Mouse (Mus musculus): Measurements from ENCODE around the gene Cpsf7. TPM values are rescaled to one million over a fixed set of nuclear protein-coding genes. Genes with fewer than 3 reads are reported as not detected.
"Not testable (repeated sequence)": the region's sequence is repeated elsewhere in the genome, so short reads cannot be mapped to it uniquely, and the experiment has no call there.

Cpsf7 gene
- total and polyA plus RNA-seq, 3 experiments = 25.6 to 48.8 (median 28.8) TPM

DNA sequence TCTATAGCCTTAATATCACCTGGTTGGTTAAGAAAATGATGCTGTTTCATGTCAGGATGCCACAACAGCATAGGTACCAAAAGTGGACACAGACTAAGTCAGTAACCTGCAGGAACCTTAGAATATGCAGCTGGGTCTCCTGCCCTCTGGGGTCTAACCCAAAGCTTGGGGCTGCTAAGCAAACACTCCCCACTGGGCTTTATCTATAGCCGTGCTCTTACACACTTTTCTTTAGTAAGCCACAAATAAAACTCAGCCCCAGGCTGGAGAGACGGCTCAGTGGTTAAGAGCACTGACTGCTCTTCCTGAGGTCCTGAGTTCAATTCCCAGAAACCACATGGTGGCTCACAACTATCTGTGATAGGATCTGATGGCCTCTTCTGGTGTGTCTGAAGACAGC is 31.9 kb downstream of the Cpsf7 start:
- Histone ChIP-seq H3K4me1 (ENCODE audit: control insufficient read depth in 1 of 2, insufficient read depth in 2 of 2) (peaks cover 5 to 27% of the 10 kb centered on the region in 2 experiments), H3K4me3 (replicated peaks in 1 of 3; ENCODE audit: low read depth in 2 of 3, low read length in 2 of 3, poor library complexity in 1 of 3) (no peak overlapping the region), H3K9ac (ENCODE audit: insufficient read depth, low read depth) (no peak overlapping the region), H3K4me2 (ENCODE audit: insufficient read depth, low read depth, poor library complexity, severe bottlenecking) (no peak overlapping the region), H3K27me3 (replicated peaks) (no peaks in the 10 kb centered on the region), H3K79me2 (replicated peaks; ENCODE audit: control insufficient read depth, extremely low read depth, insufficient read depth, poor library complexity, severe bottlenecking) (peaks cover 4% of the 10 kb centered on the region), H3K36me3 (replicated peaks in 1 of 2; ENCODE audit: control insufficient read depth in 1 of 2, insufficient read depth in 1 of 2, low read length in 1 of 2) (peaks cover 0 to 20% of the 10 kb centered on the region in 2 experiments), H3K27ac (ENCODE audit: insufficient read depth, low read depth) (no peak overlapping the region), H3K9me3 (replicated peaks; ENCODE audit: low read length) (no peaks in the 10 kb centered on the region)
- DNase-seq (ENCODE audit: extremely low read depth) = no peak
- TF ChIP-seq USF2 (conservative IDR thresholded peaks at IDR 0.05; ENCODE audit: low read depth, low read length) (no peak), TBP (conservative IDR thresholded peaks at IDR 0.05; ENCODE audit: low read depth, low read length) (no peak), MAX (IDR thresholded peaks at IDR 0.05; ENCODE audit: low read length) (no peak), CTCF (conservative IDR thresholded peaks at IDR 0.05 in 1 of 2, IDR thresholded peaks at IDR 0.05 in 1 of 2; ENCODE audit: low read depth in 2 of 2, low read length in 2 of 2) (no peak), E2F4 (IDR thresholded peaks at IDR 0.05; ENCODE audit: insufficient replicate concordance, low read depth, low read length) (no peak), UBTF (IDR thresholded peaks at IDR 0.05; ENCODE audit: low read depth, low read length) (no peak), GABPA (IDR thresholded peaks at IDR 0.05; ENCODE audit: insufficient replicate concordance, low read depth, low read length) (no peak), ZKSCAN1 (IDR thresholded peaks at IDR 0.05; ENCODE audit: borderline replicate concordance, low read depth, low read length) (no peak), POLR2AphosphoS2 (IDR thresholded peaks at IDR 0.05; ENCODE audit: low read depth, low read length) (no peak), MAFK (IDR thresholded peaks at IDR 0.05; ENCODE audit: insufficient replicate concordance, low read length) (no peak), SIN3A (IDR thresholded peaks at IDR 0.05; ENCODE audit: low read length) (no peak), RCOR1 (conservative IDR thresholded peaks at IDR 0.05; ENCODE audit: low read depth, low read length) (no peak), EP300 (IDR thresholded peaks at IDR 0.05; ENCODE audit: low read length) (no peak), MAZ (IDR thresholded peaks at IDR 0.05; ENCODE audit: low read depth, low read length) (no peak), PAX5 (IDR thresholded peaks at IDR 0.05; ENCODE audit: low read length) (no peak), ELF1 (IDR thresholded peaks at IDR 0.05; ENCODE audit: low read depth, low read length) (no peak)
- dilution Hi-C loops (cut with MboI; ENCODE audit: extremely low pct_ligation_motif_present, extremely low pct_unique_long_range_greater_than_20kb, low sequenced_read_pairs) (no loop called here), in situ Hi-C loops (cut with MboI; ENCODE audit: low pct_ligation_motif_present, low pct_unique_long_range_greater_than_20kb, low sequenced_read_pairs) (no loop called here)

DNA sequence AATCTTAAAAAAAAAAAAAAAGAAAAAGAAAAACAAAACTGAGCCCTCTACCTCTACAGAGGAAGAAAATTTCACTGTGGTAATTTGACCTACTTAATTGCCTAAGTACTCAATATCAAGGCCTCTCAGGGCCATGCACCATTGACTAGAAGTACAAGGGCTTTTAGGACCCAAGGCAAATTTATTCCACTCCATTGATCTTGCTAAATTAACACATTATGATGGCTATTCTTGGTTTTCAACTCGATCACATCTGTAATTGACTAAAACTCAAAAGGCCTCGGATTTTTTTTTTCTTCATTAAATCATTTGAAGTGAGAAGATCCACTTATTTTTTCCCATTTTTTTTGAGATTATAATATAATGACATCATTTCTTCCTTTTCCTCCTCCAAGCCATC is 32.4 kb downstream of the Cpsf7 start:
- TF ChIP-seq MAZ (IDR thresholded peaks at IDR 0.05; ENCODE audit: low read depth, low read length) = no peak
- no peak for TF ChIP-seq TCF12 (IDR thresholded peaks at IDR 0.05; ENCODE audit: low read depth, low read length)
- no peak for TF ChIP-seq USF1 (IDR thresholded peaks at IDR 0.05; ENCODE audit: low read depth, low read length)
- no peak for TF ChIP-seq MAX (IDR thresholded peaks at IDR 0.05; ENCODE audit: low read length)
- TF ChIP-seq SIN3A (IDR thresholded peaks at IDR 0.05; ENCODE audit: low read length) = no peak
- TF ChIP-seq MXI1 (IDR thresholded peaks at IDR 0.05; ENCODE audit: low read depth, low read length) = no peak
- no peak for TF ChIP-seq E2F4 (IDR thresholded peaks at IDR 0.05; ENCODE audit: insufficient replicate concordance, low read depth, low read length)
- no peak for TF ChIP-seq MYC (IDR thresholded peaks at IDR 0.05; ENCODE audit: low read depth, low read length)
- no peak for TF ChIP-seq MEF2A (IDR thresholded peaks at IDR 0.05; ENCODE audit: borderline replicate concordance, low read depth, low read length)
- TF ChIP-seq POLR2A (IDR thresholded peaks at IDR 0.05; ENCODE audit: low read depth, low read length) = no peak
- TF ChIP-seq ZNF384 (IDR thresholded peaks at IDR 0.05; ENCODE audit: low read depth, low read length) = no peak
- TF ChIP-seq NRF1 (IDR thresholded peaks at IDR 0.05; ENCODE audit: low read depth, low read length) = no peak
- TF ChIP-seq JUN (IDR thresholded peaks at IDR 0.05; ENCODE audit: insufficient read depth, low read depth, low read length) = no peak
- TF ChIP-seq GABPA (IDR thresholded peaks at IDR 0.05; ENCODE audit: insufficient replicate concordance, low read depth, low read length) = no peak
- no peak for TF ChIP-seq MAFK (IDR thresholded peaks at IDR 0.05; ENCODE audit: insufficient replicate concordance, low read length)
- no peak for TF ChIP-seq RAD21 (IDR thresholded peaks at IDR 0.05; ENCODE audit: low read depth, low read length)
- TF ChIP-seq UBTF (IDR thresholded peaks at IDR 0.05; ENCODE audit: low read depth, low read length) = no peak
- no peak for TF ChIP-seq PAX5 (IDR thresholded peaks at IDR 0.05; ENCODE audit: low read length)
- no peak for DNase-seq (ENCODE audit: extremely low read depth)
- in situ Hi-C loops (cut with MboI; ENCODE audit: low pct_ligation_motif_present, low pct_unique_long_range_greater_than_20kb, low sequenced_read_pairs) (no loop called here), dilution Hi-C loops (cut with MboI; ENCODE audit: extremely low pct_ligation_motif_present, extremely low pct_unique_long_range_greater_than_20kb, low sequenced_read_pairs) (no loop called here)
- peaks cover 4% of the 10 kb centered on the region for H3K79me2 ChIP-seq (replicated peaks; ENCODE audit: control insufficient read depth, extremely low read depth, insufficient read depth, poor library complexity, severe bottlenecking)
- no peak overlapping the region for H3K4me3 ChIP-seq (replicated peaks in 1 of 3; ENCODE audit: low read depth in 2 of 3, low read length in 2 of 3, poor library complexity in 1 of 3)
- no peaks in the 10 kb centered on the region for H3K27me3 ChIP-seq (replicated peaks)
- H3K9ac ChIP-seq (ENCODE audit: insufficient read depth, low read depth) = no peak overlapping the region
- no peaks in the 10 kb centered on the region for H3K9me3 ChIP-seq (replicated peaks; ENCODE audit: low read length)
- no peak overlapping the region for H3K4me2 ChIP-seq (ENCODE audit: insufficient read depth, low read depth, poor library complexity, severe bottlenecking)
- H3K27ac ChIP-seq (ENCODE audit: insufficient read depth, low read depth) = no peak overlapping the region
- peaks cover 0 to 17% of the 10 kb centered on the region in 2 experiments for H3K36me3 ChIP-seq (replicated peaks in 1 of 2; ENCODE audit: control insufficient read depth in 1 of 2, insufficient read depth in 1 of 2, low read length in 1 of 2)
- peaks cover 5 to 27% of the 10 kb centered on the region in 2 experiments for H3K4me1 ChIP-seq (ENCODE audit: control insufficient read depth in 1 of 2, insufficient read depth in 2 of 2)

DNA sequence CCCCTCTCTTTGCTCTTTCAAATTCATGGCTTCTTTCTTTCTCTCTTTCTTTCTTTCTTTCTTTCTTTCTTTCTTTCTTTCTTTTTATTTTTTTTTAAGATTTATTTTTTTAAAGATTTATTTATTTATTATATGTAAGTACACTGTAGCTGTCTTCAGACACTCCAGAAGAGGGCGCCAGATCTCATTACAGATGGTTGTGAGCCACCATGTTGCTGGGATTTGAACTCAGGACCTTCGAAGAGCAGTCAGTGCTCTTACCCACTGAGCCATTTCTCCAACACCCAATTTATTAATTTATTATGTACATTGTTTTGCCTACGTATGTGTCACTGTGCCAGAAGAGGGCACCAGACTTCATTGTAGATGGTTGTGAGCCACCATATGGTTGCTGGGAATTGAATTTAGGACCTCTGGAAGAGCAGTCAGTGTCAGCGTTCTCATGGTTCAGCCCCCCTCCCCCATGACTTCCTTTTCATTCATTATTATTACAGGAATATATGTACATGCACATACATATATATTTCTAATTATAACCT is 32.8 kb downstream of the Cpsf7 start:
- H3K9me3 ChIP-seq (replicated peaks; ENCODE audit: low read length); H3K4me2 ChIP-seq (ENCODE audit: insufficient read depth, low read depth, poor library complexity, severe bottlenecking); dilution Hi-C loops (cut with MboI; ENCODE audit: extremely low pct_ligation_motif_present, extremely low pct_unique_long_range_greater_than_20kb, low sequenced_read_pairs); H3K4me3 ChIP-seq (replicated peaks in 1 of 3; ENCODE audit: low read depth in 2 of 3, low read length in 2 of 3, poor library complexity in 1 of 3); H3K27ac ChIP-seq (ENCODE audit: insufficient read depth, low read depth); in situ Hi-C loops (cut with MboI; ENCODE audit: low pct_ligation_motif_present, low pct_unique_long_range_greater_than_20kb, low sequenced_read_pairs); H3K27me3 ChIP-seq (replicated peaks); DNase-seq (ENCODE audit: extremely low read depth); H3K79me2 ChIP-seq (replicated peaks; ENCODE audit: control insufficient read depth, extremely low read depth, insufficient read depth, poor library complexity, severe bottlenecking); H3K9ac ChIP-seq (ENCODE audit: insufficient read depth, low read depth): not testable (repeated sequence)
- peaks cover 5 to 27% of the 10 kb centered on the region in 2 experiments for H3K4me1 ChIP-seq (ENCODE audit: control insufficient read depth in 1 of 2, insufficient read depth in 2 of 2)
- peaks cover 0 to 13% of the 10 kb centered on the region in 2 experiments for H3K36me3 ChIP-seq (replicated peaks in 1 of 2; ENCODE audit: control insufficient read depth in 1 of 2, insufficient read depth in 1 of 2, low read length in 1 of 2)

Measured in CH12.LX (cell line).